Mouse (Mus musculus): ENCODE results near the gene Pcsk1n. TPM values are rescaled to one million over a fixed set of nuclear protein-coding genes. Genes with fewer than 3 reads are reported as not detected.
A peak's percentile ranks its signal among the peaks of the same experiment; 100 is the strongest.

Pcsk1n gene
- total and polyA plus RNA-seq, 3 experiments = not detected

GRCm38 (mm10) chrX:7967596-7968201 is 48.1 kb downstream of the Pcsk1n start:
- Histone ChIP-seq H3K36me3 (ENCODE audit: control insufficient read depth in 1 of 2, insufficient read depth in 2 of 2, low read length in 2 of 2) (peaks cover 0 to 52% of the 10 kb centered on the region in 2 experiments; a peak in 3 of 4 replicates), H3K79me2 (ENCODE audit: control insufficient read depth, insufficient read depth, low read length, poor library complexity) (peaks cover 52% of the 10 kb centered on the region), H3K27ac (ENCODE audit: control insufficient read depth, low read depth, low read length) (peak overlapping the region; percentile 98), H3K9me3 (replicated peaks; ENCODE audit: insufficient read depth, low read length) (no peaks in the 10 kb centered on the region), H3K27me3 (ENCODE audit: control insufficient read depth in 1 of 2, insufficient read depth in 2 of 2, low read length in 2 of 2) (no peaks in the 10 kb centered on the region), H3K4me1 (ENCODE audit: control insufficient read depth in 1 of 2, insufficient read depth in 2 of 2, low read length in 2 of 2) (peaks cover 29 to 53% of the 10 kb centered on the region in 2 experiments), H3K9ac (ENCODE audit: control insufficient read depth, low read depth, low read length, poor library complexity, severe bottlenecking) (peak overlapping the region; percentile 84), H3K4me3 (ENCODE audit: control insufficient read depth in 1 of 2, insufficient read depth in 1 of 2, low read depth in 2 of 2, low read length in 2 of 2) (peak overlapping the region; percentile 66 to 97)
- TF ChIP-seq ELF1 (IDR thresholded peaks at IDR 0.05; ENCODE audit: low read depth, low read length) = no peak
- TF ChIP-seq TBP (IDR thresholded peaks at IDR 0.05; ENCODE audit: low read depth, low read length) = peak; percentile 85
- peak in 1 of 2 experiments; percentile 87; a peak in 2 of 4 replicates for TF ChIP-seq POLR2A (IDR thresholded peaks at IDR 0.05; ENCODE audit: control insufficient read depth in 1 of 2, insufficient read depth in 1 of 2, low read depth in 1 of 2, low read length in 2 of 2, poor library complexity in 1 of 2)
- TF ChIP-seq POLR2AphosphoS5 (IDR thresholded peaks at IDR 0.05; ENCODE audit: borderline replicate concordance, low read depth, low read length) = peak; percentile 66; the same call in 1 of the 2 replicates
- DNase-seq (ENCODE audit: low read depth, low spot score) = peak; percentile 94

DNA sequence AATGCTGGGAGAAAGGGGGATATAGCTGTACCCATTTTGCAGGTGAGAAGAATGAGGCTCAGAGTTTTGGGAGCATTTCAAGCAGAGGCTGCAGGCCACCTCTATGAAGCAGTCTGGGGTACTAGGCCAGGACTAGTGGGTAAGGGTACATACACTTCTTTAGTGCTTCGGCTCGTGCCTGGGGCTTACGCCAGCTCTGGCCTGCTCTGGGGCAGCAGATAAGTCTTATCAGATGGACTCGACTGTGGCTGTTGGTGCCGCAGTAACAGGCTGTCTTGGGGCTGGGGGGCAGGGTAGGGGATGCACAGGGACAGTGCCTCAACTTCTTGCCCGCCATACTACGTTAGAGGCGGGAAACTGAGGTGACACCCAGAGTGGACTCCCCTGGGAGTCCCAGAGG is 48.6 kb downstream of the Pcsk1n start:
- Histone ChIP-seq H3K4me3 (ENCODE audit: control insufficient read depth in 1 of 2, insufficient read depth in 1 of 2, low read depth in 2 of 2, low read length in 2 of 2) (peak overlapping the region; percentile 62 to 73), H3K9ac (ENCODE audit: control insufficient read depth, low read depth, low read length, poor library complexity, severe bottlenecking) (peak overlapping the region; percentile 79), H3K36me3 (ENCODE audit: control insufficient read depth in 1 of 2, insufficient read depth in 2 of 2, low read length in 2 of 2) (peaks cover 0 to 49% of the 10 kb centered on the region in 2 experiments; a peak in 2 of 4 replicates), H3K79me2 (ENCODE audit: control insufficient read depth, insufficient read depth, low read length, poor library complexity) (peaks cover 48% of the 10 kb centered on the region), H3K9me3 (replicated peaks; ENCODE audit: insufficient read depth, low read length) (no peaks in the 10 kb centered on the region), H3K27me3 (ENCODE audit: control insufficient read depth in 1 of 2, insufficient read depth in 2 of 2, low read length in 2 of 2) (no peaks in the 10 kb centered on the region), H3K4me1 (ENCODE audit: control insufficient read depth in 1 of 2, insufficient read depth in 2 of 2, low read length in 2 of 2) (peaks cover 29 to 51% of the 10 kb centered on the region in 2 experiments), H3K27ac (ENCODE audit: control insufficient read depth, low read depth, low read length) (peak overlapping the region; percentile 98)
- TF ChIP-seq POLR2A (IDR thresholded peaks at IDR 0.05; ENCODE audit: control insufficient read depth in 1 of 2, insufficient read depth in 1 of 2, low read depth in 1 of 2, low read length in 2 of 2, poor library complexity in 1 of 2) (peak in 1 of 2 experiments; percentile 15; a peak in 1 of 4 replicates), TBP (IDR thresholded peaks at IDR 0.05; ENCODE audit: low read depth, low read length) (no peak), MXI1 (IDR thresholded peaks at IDR 0.05; ENCODE audit: low read depth, low read length) (no peak), MAX (IDR thresholded peaks at IDR 0.05; ENCODE audit: low read length) (no peak), UBTF (IDR thresholded peaks at IDR 0.05; ENCODE audit: borderline replicate concordance, insufficient read depth, low read depth, low read length) (no peak), MEF2A (IDR thresholded peaks at IDR 0.05; ENCODE audit: extremely low read depth, insufficient replicate concordance, low read depth, low read length, poor library complexity, severe bottlenecking) (no peak), TAL1 (IDR thresholded peaks at IDR 0.05; ENCODE audit: low read length) (peak; percentile 89), GATA1 (IDR thresholded peaks at IDR 0.05; ENCODE audit: low read depth, low read length) (peak; percentile 96), TCF12 (IDR thresholded peaks at IDR 0.05; ENCODE audit: low read depth, low read length) (no peak)
- DNase-seq (ENCODE audit: low read depth, low spot score) = peak; percentile 94

DNA sequence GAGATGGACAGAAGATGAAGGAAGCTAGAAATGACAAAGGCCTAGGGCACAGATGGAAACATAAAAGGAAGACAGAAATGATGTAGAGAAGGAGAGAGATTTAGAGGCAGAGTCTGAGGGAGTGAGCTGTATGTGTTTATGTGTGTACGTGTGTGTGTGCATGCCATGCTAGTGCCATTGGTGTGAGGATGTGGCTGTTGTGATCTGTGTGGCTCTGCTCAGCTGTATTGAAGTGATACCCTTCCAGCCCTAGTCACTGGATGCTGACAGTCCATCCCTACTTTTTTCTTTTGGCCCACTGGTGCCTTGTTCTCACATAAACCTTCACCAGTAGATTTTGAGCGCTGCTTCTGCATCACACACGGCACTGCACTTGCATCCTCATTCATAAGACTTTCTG is 49.3 kb downstream of the Pcsk1n start:
- peak overlapping the region; percentile 69 for H3K9ac ChIP-seq (ENCODE audit: control insufficient read depth, low read depth, low read length, poor library complexity, severe bottlenecking)
- H3K36me3 ChIP-seq (ENCODE audit: control insufficient read depth in 1 of 2, insufficient read depth in 2 of 2, low read length in 2 of 2) = peaks cover 0 to 44% of the 10 kb centered on the region in 2 experiments; a peak in 2 of 4 replicates
- H3K4me1 ChIP-seq (ENCODE audit: control insufficient read depth in 1 of 2, insufficient read depth in 2 of 2, low read length in 2 of 2) = peaks cover 26 to 44% of the 10 kb centered on the region in 2 experiments
- peak overlapping the region; percentile 98 for H3K27ac ChIP-seq (ENCODE audit: control insufficient read depth, low read depth, low read length)
- H3K4me3 ChIP-seq (ENCODE audit: control insufficient read depth in 1 of 2, insufficient read depth in 1 of 2, low read depth in 2 of 2, low read length in 2 of 2) = peak overlapping the region; percentile 30 to 37
- peak; percentile 73 for DNase-seq (ENCODE audit: low read depth, low spot score)
- H3K27me3 ChIP-seq (ENCODE audit: control insufficient read depth in 1 of 2, insufficient read depth in 2 of 2, low read length in 2 of 2) = no peaks in the 10 kb centered on the region
- peaks cover 44% of the 10 kb centered on the region for H3K79me2 ChIP-seq (ENCODE audit: control insufficient read depth, insufficient read depth, low read length, poor library complexity)
- TF ChIP-seq POLR2AphosphoS5 (IDR thresholded peaks at IDR 0.05; ENCODE audit: borderline replicate concordance, low read depth, low read length) (peak; percentile 69; the same call in 1 of the 2 replicates), CHD1 (IDR thresholded peaks at IDR 0.05; ENCODE audit: low read depth, low read length) (no peak)
- H3K9me3 ChIP-seq (replicated peaks; ENCODE audit: insufficient read depth, low read length) = no peaks in the 10 kb centered on the region

Data from MEL (cell line).